Mouse (Mus musculus) frontal cortex, adult 2 months (tissue): ENCODE measurements around the gene Ager. TPM values are rescaled to one million over a fixed set of nuclear protein-coding genes. Genes with fewer than 3 reads are reported as not detected.

Experiments used
- DNase-seq, 2 experiments: peaks; one replicate each; pipeline ENCODE4 v3.0.0; 2022; ENCODE audit warnings: low spot score in 1 of 2; ENCODE audit errors: extremely low spot score in 1 of 2
- polyA plus RNA-seq: library from polyadenylated mRNA; depleted of rRNA; stranded (reverse); fragments of >200 nt; gene quantifications from 2 replicates; pipeline ENCODE4 v1.2.3, GENCODE M21; 2012

Gene Ager
- polyA plus RNA-seq, 1 experiment: 2.1 TPM

- DNase-seq: no peak
Observed at GRCm38 (mm10) chr17:34583819-34584218, 13.8 kb upstream of the Ager start.

DNA sequence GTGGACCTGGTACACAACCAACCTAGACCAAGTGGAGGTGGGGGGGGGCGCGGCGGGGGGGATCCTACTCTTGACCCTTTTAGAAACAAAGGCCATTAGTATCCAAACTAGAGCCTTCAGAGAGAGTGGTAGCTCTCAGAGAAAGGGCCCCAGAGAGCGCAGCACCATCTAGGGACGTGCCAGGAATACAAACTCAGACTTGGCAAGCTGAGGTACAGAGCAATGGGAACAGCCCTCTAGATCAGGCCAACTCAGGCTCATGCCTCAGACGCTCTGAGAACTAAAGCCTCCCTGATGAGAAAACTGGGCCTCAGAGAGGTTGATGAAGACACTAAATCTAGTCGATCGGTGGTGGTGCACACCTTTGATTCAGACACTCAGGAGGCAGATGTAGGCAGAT, 12.5 kb upstream of the Ager start:
- no peak for DNase-seq

DNA sequence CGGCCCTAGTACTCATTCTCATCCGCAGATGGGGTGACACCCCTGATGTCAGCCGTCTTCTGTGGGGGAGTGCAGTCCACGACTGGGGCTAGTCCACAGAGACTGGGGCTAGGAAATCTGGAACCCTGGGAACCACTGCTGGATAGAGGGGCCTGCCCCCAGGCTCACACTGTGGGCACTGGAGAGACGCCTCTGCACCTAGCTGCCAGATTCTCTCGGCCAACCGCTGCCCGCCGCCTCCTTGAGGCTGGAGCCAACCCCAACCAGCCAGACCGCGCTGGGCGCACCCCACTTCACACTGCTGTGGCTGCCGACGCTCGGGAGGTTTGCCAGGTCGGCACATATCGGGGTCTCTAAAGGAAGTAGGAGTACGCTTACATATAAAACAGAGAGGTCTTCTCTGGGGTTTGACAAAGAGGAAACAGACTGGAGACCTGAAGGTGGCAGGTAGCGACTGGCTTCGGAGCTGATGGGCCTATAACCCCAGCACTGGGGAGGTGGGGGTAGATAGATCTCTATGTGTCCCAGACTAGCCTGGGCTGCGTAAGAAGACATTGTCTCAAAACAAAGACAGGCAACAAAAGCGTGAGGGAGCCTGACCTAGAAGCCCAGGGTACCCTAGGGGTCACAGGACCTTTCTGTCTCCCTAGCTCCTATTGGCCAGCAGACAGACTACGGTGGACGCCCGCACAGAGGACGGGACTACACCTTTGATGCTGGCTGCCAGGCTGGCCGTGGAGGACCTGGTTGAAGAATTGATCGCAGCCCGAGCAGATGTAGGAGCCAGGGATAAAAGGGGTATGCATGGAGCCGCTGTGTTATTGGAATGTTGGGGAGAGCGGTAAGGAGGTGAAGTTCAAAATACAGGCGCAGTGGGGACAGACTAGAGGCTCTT, 11.5 kb upstream of the Ager start:
- no peak for DNase-seq

DNA sequence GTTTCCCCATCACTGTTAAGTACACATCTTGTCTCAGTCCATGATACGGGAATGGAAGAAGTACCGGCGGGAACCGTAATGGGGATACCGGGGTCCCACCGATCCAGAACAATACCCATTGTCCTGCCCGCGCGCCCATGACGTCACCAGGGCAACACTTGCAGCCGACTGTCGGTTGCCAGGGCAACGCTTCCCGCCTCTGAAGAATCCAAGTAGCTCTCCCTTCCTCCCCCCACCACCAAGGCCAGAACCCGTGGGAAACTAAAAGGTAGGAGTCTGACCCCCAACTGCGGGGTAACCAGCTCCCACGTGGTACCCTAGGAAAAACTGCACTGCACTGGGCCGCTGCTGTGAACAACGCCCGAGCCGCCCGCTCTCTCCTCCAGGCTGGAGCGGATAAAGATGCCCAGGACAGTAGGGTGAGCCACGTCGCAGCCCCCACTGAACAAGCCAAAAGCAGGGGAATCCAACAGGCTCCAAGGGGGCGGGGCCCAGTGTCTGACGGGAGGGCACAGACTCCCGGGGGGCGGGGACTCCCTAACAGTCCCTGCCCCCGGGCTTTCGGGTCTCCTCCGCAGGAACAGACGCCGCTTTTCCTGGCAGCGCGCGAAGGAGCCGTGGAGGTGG, 10.8 kb upstream of the Ager start:
- DNase-seq: peak; percentile 83 to 91

- peak; percentile 94 to 98 for DNase-seq
Observed at GRCm38 (mm10) chr17:34587423-34587811, 10.2 kb upstream of the Ager start.

GRCm38 (mm10) chr17:34587814-34588213, 9.8 kb upstream of the Ager start:
- DNase-seq: no peak

DNA sequence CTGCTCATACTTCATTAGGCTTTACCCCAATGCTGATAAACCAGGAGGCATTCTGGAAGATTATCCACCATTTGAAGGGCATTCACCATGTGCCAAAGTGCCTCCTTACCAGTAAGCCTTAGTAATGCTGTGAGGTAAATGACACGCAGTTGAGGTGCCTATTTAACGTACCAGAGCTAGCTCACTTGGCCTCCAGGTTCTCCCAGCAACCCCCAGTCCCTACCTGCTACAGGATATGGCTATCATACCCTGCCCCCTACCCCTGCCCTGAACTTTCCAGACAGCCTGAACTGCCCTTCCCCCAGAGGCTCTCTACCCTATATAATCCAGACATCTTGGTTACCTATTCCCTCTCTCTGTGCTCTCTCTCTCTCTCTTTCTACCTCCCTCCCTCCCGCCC, 8.9 kb upstream of the Ager start:
- DNase-seq: no peak

GRCm38 (mm10) chr17:34589206-34589605, 8.5 kb upstream of the Ager start:
- DNase-seq: no peak

DNA sequence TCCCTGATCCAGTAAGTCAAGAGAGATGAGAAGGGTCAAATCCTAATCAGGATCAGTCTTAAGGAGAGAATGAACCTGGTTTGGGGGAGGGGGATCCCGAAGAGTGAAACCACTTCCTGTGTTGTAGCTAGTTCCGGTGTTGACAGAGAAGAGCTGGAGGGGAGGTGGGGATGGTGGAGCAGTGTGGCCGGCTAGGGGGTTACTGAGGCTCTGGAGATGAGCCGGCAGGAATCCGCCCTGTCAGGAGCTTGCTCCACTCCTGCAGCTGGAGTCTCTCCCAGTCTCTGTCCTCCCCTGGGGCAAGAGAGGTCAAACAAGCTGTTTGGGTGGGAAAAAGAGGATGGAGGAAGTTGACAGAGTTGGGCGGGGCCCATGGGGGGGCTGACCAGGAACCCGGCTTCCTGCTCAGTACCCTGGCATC, 8.0 kb upstream of the Ager start, which contains the start of gene Gpsm3:
Gpsm3 (plus strand) TSS at position 126 of the 421 bp plus-strand sequence.
- DNase-seq: no peak

GRCm38 (mm10) chr17:34590154-34590987, 7.3 kb upstream of the Ager start:
- DNase-seq: no peak

DNA sequence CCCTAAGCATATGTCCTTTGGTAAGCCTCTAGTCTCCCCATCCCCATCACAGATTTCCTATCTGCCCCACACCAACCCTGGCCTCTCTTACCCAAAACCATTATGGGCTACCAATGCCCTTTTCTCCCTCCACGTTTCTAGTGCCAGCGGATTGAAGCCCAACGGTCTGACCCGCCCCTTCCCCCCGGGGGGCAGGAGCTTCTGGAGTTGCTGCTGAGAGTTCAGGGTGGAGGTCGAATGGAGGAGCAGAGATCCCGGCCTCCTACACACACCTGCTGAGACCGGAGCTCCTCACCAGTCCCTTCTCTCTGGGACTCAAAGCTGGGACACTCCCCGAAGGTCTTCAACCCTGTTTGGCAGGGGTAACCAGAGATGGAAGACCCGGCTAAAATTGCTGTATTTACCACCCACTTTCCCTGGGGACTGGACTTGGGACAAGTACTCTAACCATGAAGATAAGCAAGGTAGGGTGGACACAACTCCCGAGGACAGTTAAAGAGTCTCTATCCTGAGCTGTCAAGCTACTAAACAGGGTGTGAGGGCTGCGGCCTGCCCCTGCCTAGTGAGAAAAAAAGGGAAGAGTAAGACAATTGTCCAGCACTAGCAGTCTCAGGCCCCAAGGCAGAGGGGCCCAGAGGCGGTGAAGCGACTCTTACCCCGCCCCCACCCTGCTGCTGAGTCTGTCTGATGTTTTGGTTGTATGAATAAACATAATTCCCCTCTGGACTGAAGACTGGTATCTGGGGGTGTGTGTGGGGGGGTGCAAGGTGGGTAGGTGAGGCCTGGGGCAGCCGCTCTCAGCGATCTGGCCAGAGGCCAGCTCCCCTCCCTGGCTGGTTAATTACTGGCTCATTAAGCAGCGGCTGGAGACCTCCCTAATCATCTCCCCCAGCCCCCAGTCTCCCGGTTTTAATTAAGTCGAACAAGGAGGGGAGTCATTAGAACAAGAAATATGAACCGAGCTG, 6.4 kb upstream of the Ager start, which contains the start of gene Pbx2:
Pbx2 (plus strand) TSS at position 238 of the 965 bp plus-strand sequence.
- DNase-seq: no peak

GRCm38 (mm10) chr17:34591994-34592375, 5.7 kb upstream of the Ager start:
- DNase-seq: peak in 1 of 2 experiments; percentile 79

GRCm38 (mm10) chr17:34592581-34593549, 4.8 kb upstream of the Ager start:
- no peak for DNase-seq

GRCm38 (mm10) chr17:34593752-34594525, 3.7 kb upstream of the Ager start:
- DNase-seq: no peak

GRCm38 (mm10) chr17:34596098-34596497, 1.6 kb upstream of the Ager start:
- DNase-seq: no peak

DNA sequence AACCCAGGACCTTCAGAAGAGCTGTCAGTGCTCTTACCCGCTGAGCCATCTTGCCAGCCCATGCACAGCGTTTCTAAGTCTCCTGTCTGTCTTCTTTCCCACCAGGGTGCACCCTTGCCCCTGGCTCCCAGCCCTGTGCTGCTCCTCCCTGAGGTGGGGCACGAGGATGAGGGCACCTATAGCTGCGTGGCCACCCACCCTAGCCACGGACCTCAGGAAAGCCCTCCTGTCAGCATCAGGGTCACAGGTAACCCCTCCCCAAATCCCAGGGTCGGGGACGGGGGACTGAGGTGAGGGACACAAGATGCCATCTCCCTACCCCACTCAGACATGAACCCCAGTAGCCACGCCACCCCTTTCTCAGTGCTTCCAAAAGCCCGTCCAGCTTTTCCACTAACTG, 2.2 kb downstream of the Ager start:
- no peak for DNase-seq

- no peak for DNase-seq
Observed at GRCm38 (mm10) chr17:34601796-34602195, 4.1 kb downstream of the Ager start.
